Mouse (Mus musculus): ENCODE measurements around the gene Ankrd39. TPM values are rescaled to one million over a fixed set of nuclear protein-coding genes. Genes with fewer than 3 reads are reported as not detected.

The Ankrd39 gene
- total and polyA plus RNA-seq, 3 experiments: 6.2 to 11.1 (median 6.3) TPM

- peak overlapping the region; percentile 59 for H3K9ac ChIP-seq (ENCODE audit: low read depth, low read length)
- peak; percentile 73 to 83 for DNase-seq
- H3K27ac ChIP-seq: peak overlapping the region; percentile 89
- TF ChIP-seq EP300 (IDR thresholded peaks at IDR 0.05; ENCODE audit: insufficient read depth, low read depth, low read length) (peak; percentile 44; the same call in 1 of the 2 replicates), CTCF (IDR thresholded peaks at IDR 0.05) (no peak), POLR2A (IDR thresholded peaks at IDR 0.05; ENCODE audit: insufficient read depth, low read depth, low read length) (peak; percentile 70)
- peak overlapping the region; percentile 41 for H3K4me3 ChIP-seq
- intact Hi-C loops (cut with DNase I): no loop called here
- H3K27me3 ChIP-seq (ENCODE audit: control insufficient read depth, insufficient read depth, low read length): no peaks in the 10 kb centered on the region
- H3K36me3 ChIP-seq (ENCODE audit: control insufficient read depth, insufficient read depth, low read length): no peaks in the 10 kb centered on the region
- no peaks in the 10 kb centered on the region for H3K79me2 ChIP-seq (replicated peaks; ENCODE audit: control insufficient read depth, insufficient read depth, low read length)
- H3K4me1 ChIP-seq (ENCODE audit: control insufficient read depth, insufficient read depth, low read length): peaks cover 5% of the 10 kb centered on the region; the same call in 1 of the 2 replicates
- WGBS: 61% methylated on average over 11 of the region's 11 CpGs
Observed at GRCm38 (mm10) chr1:36535477-36536396, 11.5 kb downstream of the Ankrd39 start.

GRCm38 (mm10) chr1:36534595-36535058 is 12.6 kb downstream of the Ankrd39 start:
- 53% methylated on average over 6 of the region's 6 CpGs for WGBS
- H3K9ac ChIP-seq (ENCODE audit: low read depth, low read length): peak overlapping the region; percentile 59
- no peaks in the 10 kb centered on the region for H3K36me3 ChIP-seq (ENCODE audit: control insufficient read depth, insufficient read depth, low read length)
- H3K4me3 ChIP-seq: peak overlapping the region; percentile 41
- H3K79me2 ChIP-seq (replicated peaks; ENCODE audit: control insufficient read depth, insufficient read depth, low read length): no peaks in the 10 kb centered on the region
- peaks cover 5% of the 10 kb centered on the region; the same call in 1 of the 2 replicates for H3K4me1 ChIP-seq (ENCODE audit: control insufficient read depth, insufficient read depth, low read length)
- H3K27ac ChIP-seq: peak overlapping the region; percentile 89
- no peaks in the 10 kb centered on the region for H3K27me3 ChIP-seq (ENCODE audit: control insufficient read depth, insufficient read depth, low read length)
- no peak for TF ChIP-seq POLR2A (IDR thresholded peaks at IDR 0.05; ENCODE audit: insufficient read depth, low read depth, low read length)
- TF ChIP-seq EP300 (IDR thresholded peaks at IDR 0.05; ENCODE audit: insufficient read depth, low read depth, low read length): peak; percentile 5; the same call in 1 of the 2 replicates
- peak; percentile 54 for TF ChIP-seq CTCF (IDR thresholded peaks at IDR 0.05)
- DNase-seq: peak in 1 of 2 experiments; percentile 56
- intact Hi-C loops (cut with DNase I): no loop called here

GRCm38 (mm10) chr1:36533546-36533945 is 13.7 kb downstream of the Ankrd39 start:
- 63% methylated on average over 6 of the region's 6 CpGs for WGBS
- intact Hi-C loops (cut with DNase I): no loop called here
- H3K27ac ChIP-seq: peak overlapping the region; percentile 89
- TF ChIP-seq POLR2A (IDR thresholded peaks at IDR 0.05; ENCODE audit: insufficient read depth, low read depth, low read length): no peak
- no peak for TF ChIP-seq EP300 (IDR thresholded peaks at IDR 0.05; ENCODE audit: insufficient read depth, low read depth, low read length)
- no peak for TF ChIP-seq CTCF (IDR thresholded peaks at IDR 0.05)
- peak overlapping the region; percentile 41 for H3K4me3 ChIP-seq
- H3K9ac ChIP-seq (ENCODE audit: low read depth, low read length): peak overlapping the region; percentile 2; the same call in 1 of the 2 replicates
- no peaks in the 10 kb centered on the region for H3K27me3 ChIP-seq (ENCODE audit: control insufficient read depth, insufficient read depth, low read length)
- H3K4me1 ChIP-seq (ENCODE audit: control insufficient read depth, insufficient read depth, low read length): peaks cover 5% of the 10 kb centered on the region; the same call in 1 of the 2 replicates
- H3K36me3 ChIP-seq (ENCODE audit: control insufficient read depth, insufficient read depth, low read length): no peaks in the 10 kb centered on the region
- no peaks in the 10 kb centered on the region for H3K79me2 ChIP-seq (replicated peaks; ENCODE audit: control insufficient read depth, insufficient read depth, low read length)
- DNase-seq: no peak

GRCm38 (mm10) chr1:36531461-36531860 is 15.8 kb downstream of the Ankrd39 start:
- 54% methylated on average over 12 of the region's 12 CpGs for WGBS

GRCm38 (mm10) chr1:36530962-36531361 is 16.3 kb downstream of the Ankrd39 start:
- Histone ChIP-seq H3K4me3 (no peak overlapping the region), H3K4me1 (ENCODE audit: control insufficient read depth, insufficient read depth, low read length) (peaks cover 5% of the 10 kb centered on the region; the same call in 1 of the 2 replicates), H3K27ac (no peak overlapping the region; the same call in 1 of the 2 replicates), H3K36me3 (ENCODE audit: control insufficient read depth, insufficient read depth, low read length) (no peaks in the 10 kb centered on the region), H3K79me2 (replicated peaks; ENCODE audit: control insufficient read depth, insufficient read depth, low read length) (no peaks in the 10 kb centered on the region), H3K27me3 (ENCODE audit: control insufficient read depth, insufficient read depth, low read length) (no peaks in the 10 kb centered on the region), H3K9ac (ENCODE audit: low read depth, low read length) (no peak overlapping the region)
- intact Hi-C loops (cut with DNase I): no loop called here
- TF ChIP-seq POLR2A (IDR thresholded peaks at IDR 0.05; ENCODE audit: insufficient read depth, low read depth, low read length) (no peak), CTCF (IDR thresholded peaks at IDR 0.05) (no peak), EP300 (IDR thresholded peaks at IDR 0.05; ENCODE audit: insufficient read depth, low read depth, low read length) (no peak)
- peak in 1 of 2 experiments; percentile 34 for DNase-seq
- 54% methylated on average over 7 of the region's 7 CpGs for WGBS

More at GRCm38 (mm10) chr1:36531461-36531860, 15.8 kb downstream of the Ankrd39 start:
- Histone ChIP-seq H3K4me3 (no peak overlapping the region), H3K9ac (ENCODE audit: low read depth, low read length) (peak overlapping the region; percentile 30; the same call in 1 of the 2 replicates), H3K4me1 (ENCODE audit: control insufficient read depth, insufficient read depth, low read length) (peaks cover 5% of the 10 kb centered on the region; the same call in 1 of the 2 replicates), H3K27ac (no peak overlapping the region; the same call in 1 of the 2 replicates), H3K27me3 (ENCODE audit: control insufficient read depth, insufficient read depth, low read length) (no peaks in the 10 kb centered on the region), H3K79me2 (replicated peaks; ENCODE audit: control insufficient read depth, insufficient read depth, low read length) (no peaks in the 10 kb centered on the region), H3K36me3 (ENCODE audit: control insufficient read depth, insufficient read depth, low read length) (no peaks in the 10 kb centered on the region)
- TF ChIP-seq EP300 (IDR thresholded peaks at IDR 0.05; ENCODE audit: insufficient read depth, low read depth, low read length) (peak; percentile 47; the same call in 1 of the 2 replicates), POLR2A (IDR thresholded peaks at IDR 0.05; ENCODE audit: insufficient read depth, low read depth, low read length) (peak; percentile 24; the same call in 1 of the 2 replicates), CTCF (IDR thresholded peaks at IDR 0.05) (no peak)
- intact Hi-C loops (cut with DNase I): no loop called here
- DNase-seq: peak in 1 of 2 experiments; percentile 46
